Comparison of ENCODE assay signal across 17 mouse cellular contexts in genomic region chr4:132253128-132253527, GRCm38 (mm10). TPM values are rescaled to one million over a fixed set of nuclear protein-coding genes. Genes with fewer than 3 reads are reported as not detected.
A peak's percentile ranks its signal among the peaks of the same experiment; 100 is the strongest.
DNase-seq lines count a peak whose midpoint lies in the region; ATAC-seq and TF ChIP-seq lines count a peak whose summit lies in the region.
"Had no signal": no experiment of that assay in that cellular context is flagged by ENCODE, and none has a peak within 500 bp of the region (broad histone marks: within the 10 kb centered on the region; RNA-seq: fewer than 3 reads in every experiment).

No protein-coding gene starts in this region.

- H3K27ac ChIP-seq in hindbrain, embryonic 15.5 days (replicated peaks) = 0 out of 2 replicates have a peak overlapping the region, but pooled peaks have one; percentile 5
- no peak overlapping the region for H3K27ac ChIP-seq in hindbrain, postnatal 0 days
- H3K27ac ChIP-seq in left cerebral cortex, adult 2 months = no peak overlapping the region
- H3K27ac ChIP-seq: embryonic facial prominence, embryonic 13.5 days; forebrain, embryonic 13.5 days had no signal

- WGBS in hindbrain, embryonic 15.5 days = 86% methylated on average over 8 of the region's 8 CpGs
- 88% methylated on average over 8 of the region's 8 CpGs for WGBS in hindbrain, postnatal 0 days

- no peaks in the 10 kb centered on the region for H3K9me3 ChIP-seq in hindbrain, embryonic 15.5 days
- H3K9me3 ChIP-seq in hindbrain, postnatal 0 days (ENCODE audit: low read length) = no peaks in the 10 kb centered on the region
- H3K9me3 ChIP-seq: embryonic facial prominence, embryonic 13.5 days; forebrain, embryonic 13.5 days; hindbrain, embryonic 13.5 days had no signal

- TF ChIP-seq CTCF in hindbrain, postnatal 0 days (IDR thresholded peaks at IDR 0.05; ENCODE audit: low read depth) = no peak
- TF ChIP-seq CTCF in left cerebral cortex, adult 2 months (IDR thresholded peaks at IDR 0.05) = no peak

- no peak overlapping the region for H3K4me2 ChIP-seq in hindbrain, embryonic 15.5 days
- no peak overlapping the region for H3K4me2 ChIP-seq in hindbrain, postnatal 0 days (ENCODE audit: low read depth, low read length)
- H3K4me2 ChIP-seq: embryonic facial prominence, embryonic 13.5 days; forebrain, embryonic 13.5 days; hindbrain, embryonic 13.5 days had no signal

- H3K4me1 ChIP-seq in hindbrain, embryonic 15.5 days (replicated peaks) = no peaks in the 10 kb centered on the region
- H3K4me1 ChIP-seq in hindbrain, postnatal 0 days (ENCODE audit: insufficient read depth, low read length) = no peaks in the 10 kb centered on the region
- H3K4me1 ChIP-seq: embryonic facial prominence, embryonic 13.5 days; forebrain, embryonic 13.5 days had no signal

- H3K36me3 ChIP-seq in hindbrain, embryonic 15.5 days = peaks cover 22% of the 10 kb centered on the region
- H3K36me3 ChIP-seq in hindbrain, postnatal 0 days (ENCODE audit: insufficient read depth, low read length) = peaks cover 9% of the 10 kb centered on the region; the same call in 1 of the 2 replicates

- no peaks in the 10 kb centered on the region for H3K27me3 ChIP-seq in hindbrain, embryonic 15.5 days
- H3K27me3 ChIP-seq in hindbrain, postnatal 0 days (ENCODE audit: insufficient read depth, low read length) = no peaks in the 10 kb centered on the region
- H3K27me3 ChIP-seq: embryonic facial prominence, embryonic 13.5 days; forebrain, embryonic 13.5 days; hindbrain, embryonic 13.5 days; Patski had no signal

- DNase-seq in adrenal gland, adult 2 months = peak; percentile 63
- no peak for DNase-seq in adrenal gland, adult 18-20 months (ENCODE audit: low spot score in 2 of 2)
- DNase-seq in hindbrain, postnatal 0 days (ENCODE audit: low spot score) = no peak
- DNase-seq in R1 (ENCODE audit: low read depth, low spot score) = peak; percentile 49
- no peak for DNase-seq in left cerebral cortex, adult 2 months (ENCODE audit: extremely low spot score in 1 of 2, low spot score in 2 of 2)
- no peak for DNase-seq in left cerebral cortex, postnatal 25 days (ENCODE audit: low spot score in 2 of 2)
- DNase-seq: cerebellum, adult 9-11 months; forebrain, postnatal 0 days; gastrocnemius, postnatal 14 days; heart, postnatal 10 days had no signal

- no peak overlapping the region for H3K9ac ChIP-seq in hindbrain, embryonic 15.5 days
- no peak overlapping the region for H3K9ac ChIP-seq in hindbrain, postnatal 0 days (replicated peaks; ENCODE audit: low read length)
- H3K9ac ChIP-seq: embryonic facial prominence, embryonic 13.5 days; forebrain, postnatal 0 days; hindbrain, embryonic 13.5 days had no signal

- H3K4me3 ChIP-seq in hindbrain, embryonic 15.5 days = no peak overlapping the region
- no peak overlapping the region for H3K4me3 ChIP-seq in hindbrain, postnatal 0 days (ENCODE audit: low read length)
- no peak overlapping the region for H3K4me3 ChIP-seq in left cerebral cortex, adult 2 months
- H3K4me3 ChIP-seq: embryonic facial prominence, embryonic 13.5 days; forebrain, embryonic 13.5 days; hindbrain, embryonic 13.5 days had no signal

- intact Hi-C loops in left cerebral cortex, adult 2 months (cut with DNase I) = no loop called here
- intact Hi-C loops in left cerebral cortex, postnatal 25 days (cut with DNase I) = no loop called here

- no peak for ATAC-seq in hindbrain, embryonic 15.5 days (ENCODE audit: low FRiP score, low read depth)
- no peak for ATAC-seq in hindbrain, postnatal 0 days
- ATAC-seq: forebrain, embryonic 13.5 days; forebrain, postnatal 0 days; intestine, embryonic 16.5 days; Patski had no signal

RNA-seq across cellular contexts. Expression of gene Gmeb1, which starts 8.3 kb away (rescaled TPM):
- 10 to 100 TPM; 16.2 to 19.5 TPM for total RNA-seq in adrenal gland, adult 2 months (2021)
- polyA plus RNA-seq in adrenal gland, adult 2 months (2012; rRNA removed) = 8.5 and 12.2 TPM in 2 replicates
- 10 to 100 TPM; 15.7 to 18.0 TPM for total RNA-seq in adrenal gland, adult 18-20 months (2021)
- 38.8 and 44.0 TPM in 2 replicates for polyA plus RNA-seq in hindbrain, embryonic 15.5 days (2015; fragmentation: Nextera tagmentation; extraction: Ambion mirVana)
- 19.1 and 20.1 TPM in 2 replicates for total RNA-seq in hindbrain, postnatal 0 days (2014; rRNA removed)
- polyA plus RNA-seq in hindbrain, postnatal 0 days (2015; fragmentation: Nextera tagmentation; extraction: Ambion mirVana) = 29.9 and 30.2 TPM in 2 replicates
- total RNA-seq in left cerebral cortex, adult 2 months (2021) = 10 to 100 TPM; 22.1 to 26.1 TPM
- 10 to 100 TPM; 25.2 to 26.2 TPM for total RNA-seq in left cerebral cortex, postnatal 25 days (2021)

RNA-seq across cellular contexts. Expression of gene Taf12, which starts 21.0 kb away (rescaled TPM):
- total RNA-seq in adrenal gland, adult 2 months (2021) = 10 to 100 TPM; 28.3 to 41.5 TPM
- 1.5 and 2.5 TPM in 2 replicates for polyA plus RNA-seq in adrenal gland, adult 2 months (2012; rRNA removed)
- 10 to 100 TPM; 30.7 to 37.8 TPM for total RNA-seq in adrenal gland, adult 18-20 months (2021)
- 41.8 and 42.3 TPM in 2 replicates for polyA plus RNA-seq in hindbrain, embryonic 15.5 days (2015; fragmentation: Nextera tagmentation; extraction: Ambion mirVana)
- 7.3 and 7.6 TPM in 2 replicates for total RNA-seq in hindbrain, postnatal 0 days (2014; rRNA removed)
- 30.0 and 30.5 TPM in 2 replicates for polyA plus RNA-seq in hindbrain, postnatal 0 days (2015; fragmentation: Nextera tagmentation; extraction: Ambion mirVana)
- 10 to 100 TPM; 22.1 to 24.4 TPM for total RNA-seq in left cerebral cortex, adult 2 months (2021)
- 10 to 100 TPM; 19.2 to 22.5 TPM for total RNA-seq in left cerebral cortex, postnatal 25 days (2021)

RNA-seq across cellular contexts. Expression of gene Ythdf2, which starts 41.0 kb away (rescaled TPM):
- 10 to 100 TPM; 48.5 to 64.4 TPM for total RNA-seq in adrenal gland, adult 2 months (2021)
- polyA plus RNA-seq in adrenal gland, adult 2 months (2012; rRNA removed) = 17.2 and 19.9 TPM in 2 replicates
- 10 to 100 TPM; 55.7 to 60.1 TPM for total RNA-seq in adrenal gland, adult 18-20 months (2021)
- 102 and 105 TPM in 2 replicates for polyA plus RNA-seq in hindbrain, embryonic 15.5 days (2015; fragmentation: Nextera tagmentation; extraction: Ambion mirVana)
- 56.4 and 57.1 TPM in 2 replicates for total RNA-seq in hindbrain, postnatal 0 days (2014; rRNA removed)
- polyA plus RNA-seq in hindbrain, postnatal 0 days (2015; fragmentation: Nextera tagmentation; extraction: Ambion mirVana) = 86.4 and 87.7 TPM in 2 replicates
- 10 to 100 TPM; 41.4 to 44.3 TPM for total RNA-seq in left cerebral cortex, adult 2 months (2021)
- total RNA-seq in left cerebral cortex, postnatal 25 days (2021) = 10 to 100 TPM; 45.4 to 46.3 TPM

RNA-seq across cellular contexts. Expression of gene Rab42, which starts 50.1 kb away (rescaled TPM):
- 1 to 10 TPM; 1.4 to 3.0 TPM for total RNA-seq in adrenal gland, adult 2 months (2021)
- polyA plus RNA-seq in adrenal gland, adult 2 months (2012; rRNA removed) = 3.2 and 3.3 TPM in 2 replicates
- total RNA-seq in adrenal gland, adult 18-20 months (2021) = 1 to 10 TPM; 1.4 to 1.6 TPM
- 3.1 and 3.4 TPM in 2 replicates for polyA plus RNA-seq in hindbrain, embryonic 15.5 days (2015; fragmentation: Nextera tagmentation; extraction: Ambion mirVana)
- total RNA-seq in hindbrain, postnatal 0 days (2014; rRNA removed) = 4.9 and 5.4 TPM in 2 replicates
- 5.1 and 5.9 TPM in 2 replicates for polyA plus RNA-seq in hindbrain, postnatal 0 days (2015; fragmentation: Nextera tagmentation; extraction: Ambion mirVana)
- total RNA-seq in left cerebral cortex, adult 2 months (2021) = 1 to 10 TPM; 1.6 to 2.6 TPM
- 1 to 10 TPM; 1.2 to 1.5 TPM for total RNA-seq in left cerebral cortex, postnatal 25 days (2021)
- total RNA-seq: hematopoietic stem cell, adult 5-6 weeks had no signal
- polyA plus RNA-seq: Patski had no signal

Comparison
In these comparisons a context has a peak if more than half of its experiments do, and no peak if none do; other contexts are left out.
1. DNase-seq: peak in adrenal gland, adult 2 months (single experiment) and R1 (single experiment); none in adrenal gland, adult 18-20 months (0 of 2), hindbrain, postnatal 0 days (single experiment), left cerebral cortex, adult 2 months (0 of 2) and left cerebral cortex, postnatal 25 days (0 of 2).